Mouse (Mus musculus): Measurements from ENCODE around the gene Bend6. TPM values are rescaled to one million over a fixed set of nuclear protein-coding genes. Genes with fewer than 3 reads are reported as not detected.
"Not testable (repeated sequence)": the region's sequence is repeated elsewhere in the genome, so short reads cannot be mapped to it uniquely, and the experiment has no call there.

Gene Bend6
- total RNA-seq, 2 experiments from 2014 or later: 3.2 to 4.1 TPM

GRCm38 (mm10) chr1:33908191-33908962 lies 761 bp upstream of the Bend6 start, which contains the start of gene Dst:
Gene Dst (plus strand): TSS chr1:33908225.
- intact Hi-C loops (cut with DNase I): loop anchor here (5.0 kb wide), 1 partner anchor 39 kb away; no protein-coding TSS in a partner anchor
- no peak for DNase-seq

- peak; percentile 25 to 34 for DNase-seq
- intact Hi-C loops (cut with DNase I): loop anchor here (1.0 to 5.0 kb wide), 2 partner anchors 40 to 57 kb away; no protein-coding TSS in a partner anchor
These were observed 689 bp downstream of the Bend6 start for GRCm38 (mm10) chr1:33906927-33907326.

GRCm38 (mm10) chr1:33906216-33906615 lies 1.4 kb downstream of the Bend6 start:
- no peak for DNase-seq
- intact Hi-C loops (cut with DNase I): loop anchor here (5.0 kb wide), 1 partner anchor 41 kb away; no protein-coding TSS in a partner anchor

- DNase-seq: peak; percentile 47 to 52
- intact Hi-C loops (cut with DNase I): no loop called here
These were observed 4.0 kb downstream of the Bend6 start for GRCm38 (mm10) chr1:33903587-33903986.

GRCm38 (mm10) chr1:33900175-33900574 lies 7.4 kb downstream of the Bend6 start:
- intact Hi-C loops (cut with DNase I): no loop called here
- DNase-seq: peak; percentile 32 to 38

- intact Hi-C loops (cut with DNase I): no loop called here
- no peak for DNase-seq
These were observed 9.2 kb downstream of the Bend6 start for GRCm38 (mm10) chr1:33898373-33898772.

- DNase-seq: no peak
- intact Hi-C loops (cut with DNase I): no loop called here
These were observed 10.2 kb downstream of the Bend6 start for GRCm38 (mm10) chr1:33897426-33897825.

- intact Hi-C loops (cut with DNase I): no loop called here
- no peak for DNase-seq
These were observed 10.9 kb downstream of the Bend6 start for GRCm38 (mm10) chr1:33896666-33897065.

- intact Hi-C loops (cut with DNase I): no loop called here
- DNase-seq: no peak
These were observed 11.5 kb downstream of the Bend6 start for GRCm38 (mm10) chr1:33896116-33896515.

GRCm38 (mm10) chr1:33892784-33893183 lies 14.8 kb downstream of the Bend6 start:
- peak; percentile 53 to 82 for DNase-seq
- intact Hi-C loops (cut with DNase I): loop anchor here (1.0 to 5.0 kb wide), 2 partner anchors 72 to 220 kb away; no protein-coding TSS in a partner anchor

GRCm38 (mm10) chr1:33883102-33883839 lies 24.3 kb downstream of the Bend6 start:
- intact Hi-C loops (cut with DNase I): no loop called here
- peak; percentile 51 to 53 for DNase-seq

- intact Hi-C loops (cut with DNase I): no loop called here
- DNase-seq: peak; percentile 15 to 24
These were observed 29.4 kb downstream of the Bend6 start for GRCm38 (mm10) chr1:33878170-33878569.

GRCm38 (mm10) chr1:33876416-33876815 lies 31.2 kb downstream of the Bend6 start:
- no peak for DNase-seq
- intact Hi-C loops (cut with DNase I): no loop called here

- DNase-seq: peak in 1 of 2 experiments; percentile 18
- intact Hi-C loops (cut with DNase I): no loop called here
These were observed 31.9 kb downstream of the Bend6 start for GRCm38 (mm10) chr1:33875691-33876090.

- DNase-seq: no peak
These were observed 34.1 kb downstream of the Bend6 start for GRCm38 (mm10) chr1:33873561-33873960.

GRCm38 (mm10) chr1:33869437-33869836 lies 38.2 kb downstream of the Bend6 start:
- DNase-seq: no peak
- intact Hi-C loops (cut with DNase I): no loop called here

More at GRCm38 (mm10) chr1:33873561-33873960, 34.1 kb downstream of the Bend6 start:
- intact Hi-C loops (cut with DNase I): no loop called here

GRCm38 (mm10) chr1:33869031-33869430 lies 38.6 kb downstream of the Bend6 start:
- intact Hi-C loops (cut with DNase I): no loop called here
- no peak for DNase-seq

GRCm38 (mm10) chr1:33846807-33847206 lies 60.8 kb downstream of the Bend6 start:
- intact Hi-C loops (cut with DNase I): no loop called here
- no peak for DNase-seq

- DNase-seq: no peak
- intact Hi-C loops (cut with DNase I): no loop called here
These were observed 63.8 kb downstream of the Bend6 start for GRCm38 (mm10) chr1:33843823-33844222.

GRCm38 (mm10) chr1:33838952-33839351 lies 68.7 kb downstream of the Bend6 start:
- DNase-seq; intact Hi-C loops (cut with DNase I): not testable (repeated sequence)

- DNase-seq: no peak
- intact Hi-C loops (cut with DNase I): no loop called here
These were observed 77.0 kb downstream of the Bend6 start for GRCm38 (mm10) chr1:33830586-33830985.
